Mouse (Mus musculus): Measurements from ENCODE around the gene Spon1. TPM values are rescaled to one million over a fixed set of nuclear protein-coding genes. Genes with fewer than 3 reads are reported as not detected.

The Spon1 gene
- polyA plus RNA-seq, 1 experiment from 2014 or later: 30.5 TPM

- H3K4me2 ChIP-seq (ENCODE audit: low read depth, low read length): no peak overlapping the region
- no peak overlapping the region for H3K4me3 ChIP-seq (ENCODE audit: low read depth, low read length)
- no peak overlapping the region for H3K9ac ChIP-seq (ENCODE audit: low read depth, low read length)
- WGBS: 25% methylated on average over 12 of the region's 12 CpGs
- H3K9me3 ChIP-seq (ENCODE audit: control insufficient read depth, low read length): no peaks in the 10 kb centered on the region
- H3K27me3 ChIP-seq (replicated peaks; ENCODE audit: control insufficient read depth, insufficient read depth, low read length): no peaks in the 10 kb centered on the region
- ATAC-seq (ENCODE audit: low read depth): peak; percentile 74; the same call in 1 of the 2 replicates
- no peaks in the 10 kb centered on the region for H3K36me3 ChIP-seq (ENCODE audit: control insufficient read depth, insufficient read depth, low read length)
- no peak for DNase-seq (ENCODE audit: low spot score)
- no peaks in the 10 kb centered on the region for H3K4me1 ChIP-seq (ENCODE audit: control insufficient read depth, insufficient read depth, low read length)
- no peak overlapping the region for H3K27ac ChIP-seq (replicated peaks; ENCODE audit: low read depth, low read length)
Measured at GRCm38 (mm10) chr7:113909161-113909825, 143.5 kb downstream of the Spon1 start.

DNA sequence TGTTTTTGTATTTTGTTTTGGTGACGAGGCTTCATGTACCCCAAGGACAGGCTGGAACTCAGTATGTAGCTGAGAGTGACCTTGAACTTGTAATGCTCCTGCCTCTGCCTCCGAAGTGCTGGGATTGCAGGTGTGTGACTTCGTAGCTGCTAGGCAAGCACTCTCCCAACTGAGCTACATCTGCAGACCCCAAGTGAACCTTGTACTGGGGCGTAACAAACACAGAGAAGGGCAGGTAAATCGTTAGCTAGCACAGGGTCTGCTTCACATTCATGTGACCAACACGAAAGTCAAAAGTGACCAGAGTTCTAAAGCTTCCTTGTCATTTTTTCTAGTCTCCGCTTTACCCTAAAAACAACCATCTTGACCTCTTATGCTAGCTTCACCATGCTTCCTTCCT, 145.1 kb downstream of the Spon1 start:
- Histone ChIP-seq H3K9ac (ENCODE audit: low read depth, low read length) (no peak overlapping the region), H3K27me3 (replicated peaks; ENCODE audit: control insufficient read depth, insufficient read depth, low read length) (no peaks in the 10 kb centered on the region), H3K36me3 (ENCODE audit: control insufficient read depth, insufficient read depth, low read length) (no peaks in the 10 kb centered on the region), H3K4me3 (ENCODE audit: low read depth, low read length) (no peak overlapping the region), H3K4me2 (ENCODE audit: low read depth, low read length) (no peak overlapping the region), H3K9me3 (ENCODE audit: control insufficient read depth, low read length) (no peaks in the 10 kb centered on the region), H3K27ac (replicated peaks; ENCODE audit: low read depth, low read length) (no peak overlapping the region), H3K4me1 (ENCODE audit: control insufficient read depth, insufficient read depth, low read length) (no peaks in the 10 kb centered on the region)
- DNase-seq (ENCODE audit: low spot score): no peak
- no peak for ATAC-seq (ENCODE audit: low read depth)
- 86% methylated on average over 7 of the region's 7 CpGs for WGBS

DNA sequence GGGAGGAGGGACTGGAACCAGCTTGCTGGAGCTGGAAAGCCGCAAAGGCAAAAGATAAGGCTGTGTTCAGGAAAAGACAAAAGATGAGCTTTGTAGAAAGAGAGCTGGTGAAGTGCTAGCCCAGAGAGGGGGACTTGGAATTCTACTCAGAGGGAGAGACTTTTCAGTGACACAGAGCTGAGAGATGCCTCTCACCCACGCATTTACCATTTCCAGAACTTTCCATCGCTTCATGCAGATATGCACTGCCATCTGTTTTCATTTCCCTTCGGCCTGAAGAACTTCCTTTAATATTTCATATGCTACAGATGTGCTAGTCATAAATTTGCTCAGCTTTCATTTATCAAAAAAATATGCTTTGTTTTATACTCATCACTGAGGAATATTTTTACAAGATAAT, 150.1 kb downstream of the Spon1 start:
- H3K9ac ChIP-seq (ENCODE audit: low read depth, low read length): no peak overlapping the region
- no peak for ATAC-seq (ENCODE audit: low read depth)
- no peak overlapping the region for H3K4me2 ChIP-seq (ENCODE audit: low read depth, low read length)
- no peaks in the 10 kb centered on the region for H3K36me3 ChIP-seq (ENCODE audit: control insufficient read depth, insufficient read depth, low read length)
- peak; percentile 61 for DNase-seq (ENCODE audit: low spot score)
- H3K4me1 ChIP-seq (ENCODE audit: control insufficient read depth, insufficient read depth, low read length): no peaks in the 10 kb centered on the region
- H3K27me3 ChIP-seq (replicated peaks; ENCODE audit: control insufficient read depth, insufficient read depth, low read length): no peaks in the 10 kb centered on the region
- H3K4me3 ChIP-seq (ENCODE audit: low read depth, low read length): no peak overlapping the region
- WGBS: 61% methylated on average over 4 of the region's 4 CpGs
- H3K27ac ChIP-seq (replicated peaks; ENCODE audit: low read depth, low read length): peak overlapping the region; percentile 48; the same call in 1 of the 2 replicates
- peaks cover 10% of the 10 kb centered on the region for H3K9me3 ChIP-seq (ENCODE audit: control insufficient read depth, low read length)

DNA sequence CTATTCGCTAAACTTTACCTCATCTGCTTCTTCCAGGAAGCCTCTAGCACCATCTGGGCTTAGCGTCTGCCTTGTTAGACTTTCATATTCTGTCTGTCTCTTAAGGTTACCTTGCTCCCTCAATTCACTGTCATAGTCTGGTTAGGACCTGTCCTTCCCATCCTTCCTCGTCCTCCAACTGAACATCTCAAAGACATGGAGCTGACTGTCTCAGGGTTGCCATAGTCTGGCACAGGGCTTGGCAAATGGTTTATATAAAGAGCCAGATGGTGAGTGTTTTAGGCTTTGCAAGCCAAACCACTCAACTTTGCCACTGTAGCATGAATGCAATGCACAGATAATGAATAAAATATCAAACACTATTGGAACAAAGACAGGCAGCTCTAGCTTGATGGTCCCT, 153.1 kb downstream of the Spon1 start:
- Histone ChIP-seq H3K27ac (replicated peaks; ENCODE audit: low read depth, low read length) (no peak overlapping the region), H3K36me3 (ENCODE audit: control insufficient read depth, insufficient read depth, low read length) (no peaks in the 10 kb centered on the region), H3K27me3 (replicated peaks; ENCODE audit: control insufficient read depth, insufficient read depth, low read length) (no peaks in the 10 kb centered on the region), H3K9ac (ENCODE audit: low read depth, low read length) (no peak overlapping the region), H3K4me3 (ENCODE audit: low read depth, low read length) (no peak overlapping the region), H3K9me3 (ENCODE audit: control insufficient read depth, low read length) (peaks cover 10% of the 10 kb centered on the region), H3K4me1 (ENCODE audit: control insufficient read depth, insufficient read depth, low read length) (no peaks in the 10 kb centered on the region), H3K4me2 (ENCODE audit: low read depth, low read length) (no peak overlapping the region)
- DNase-seq (ENCODE audit: low spot score) (no peak), ATAC-seq (ENCODE audit: low read depth) (no peak)
- 86% methylated on average over 3 of the region's 3 CpGs for WGBS

- Histone ChIP-seq H3K27ac (replicated peaks; ENCODE audit: low read depth, low read length) (no peak overlapping the region), H3K27me3 (replicated peaks; ENCODE audit: control insufficient read depth, insufficient read depth, low read length) (no peaks in the 10 kb centered on the region), H3K4me3 (ENCODE audit: low read depth, low read length) (no peak overlapping the region), H3K4me2 (ENCODE audit: low read depth, low read length) (no peak overlapping the region), H3K9ac (ENCODE audit: low read depth, low read length) (no peak overlapping the region), H3K9me3 (ENCODE audit: control insufficient read depth, low read length) (peaks cover 10% of the 10 kb centered on the region), H3K36me3 (ENCODE audit: control insufficient read depth, insufficient read depth, low read length) (no peaks in the 10 kb centered on the region), H3K4me1 (ENCODE audit: control insufficient read depth, insufficient read depth, low read length) (no peaks in the 10 kb centered on the region)
- no peak for DNase-seq (ENCODE audit: low spot score)
- WGBS: 76% methylated on average over 4 of the region's 4 CpGs
- ATAC-seq (ENCODE audit: low read depth): no peak
Measured at GRCm38 (mm10) chr7:113919505-113919904, 153.7 kb downstream of the Spon1 start.

- no peaks in the 10 kb centered on the region for H3K27me3 ChIP-seq (replicated peaks; ENCODE audit: control insufficient read depth, insufficient read depth, low read length)
- no peak for DNase-seq (ENCODE audit: low spot score)
Measured at GRCm38 (mm10) chr7:113920056-113920455, 154.3 kb downstream of the Spon1 start.

GRCm38 (mm10) chr7:113924561-113924960, 158.8 kb downstream of the Spon1 start:
- 72% methylated on average over 6 of the region's 6 CpGs for WGBS
- Histone ChIP-seq H3K4me2 (ENCODE audit: low read depth, low read length) (no peak overlapping the region), H3K9me3 (ENCODE audit: control insufficient read depth, low read length) (no peaks in the 10 kb centered on the region), H3K36me3 (ENCODE audit: control insufficient read depth, insufficient read depth, low read length) (no peaks in the 10 kb centered on the region), H3K4me3 (ENCODE audit: low read depth, low read length) (no peak overlapping the region), H3K27ac (replicated peaks; ENCODE audit: low read depth, low read length) (no peak overlapping the region), H3K9ac (ENCODE audit: low read depth, low read length) (no peak overlapping the region), H3K4me1 (ENCODE audit: control insufficient read depth, insufficient read depth, low read length) (no peaks in the 10 kb centered on the region), H3K27me3 (replicated peaks; ENCODE audit: control insufficient read depth, insufficient read depth, low read length) (no peaks in the 10 kb centered on the region)
- ATAC-seq (ENCODE audit: low read depth) (no peak), DNase-seq (ENCODE audit: low spot score) (no peak)

More at GRCm38 (mm10) chr7:113920056-113920455, 154.3 kb downstream of the Spon1 start:
- Histone ChIP-seq H3K4me3 (ENCODE audit: low read depth, low read length) (no peak overlapping the region), H3K27ac (replicated peaks; ENCODE audit: low read depth, low read length) (no peak overlapping the region), H3K4me2 (ENCODE audit: low read depth, low read length) (no peak overlapping the region), H3K9ac (ENCODE audit: low read depth, low read length) (no peak overlapping the region), H3K36me3 (ENCODE audit: control insufficient read depth, insufficient read depth, low read length) (no peaks in the 10 kb centered on the region), H3K9me3 (ENCODE audit: control insufficient read depth, low read length) (peaks cover 10% of the 10 kb centered on the region), H3K4me1 (ENCODE audit: control insufficient read depth, insufficient read depth, low read length) (no peaks in the 10 kb centered on the region)
- WGBS: 86% methylated on average over 2 of the region's 2 CpGs
- ATAC-seq (ENCODE audit: low read depth): no peak

DNA sequence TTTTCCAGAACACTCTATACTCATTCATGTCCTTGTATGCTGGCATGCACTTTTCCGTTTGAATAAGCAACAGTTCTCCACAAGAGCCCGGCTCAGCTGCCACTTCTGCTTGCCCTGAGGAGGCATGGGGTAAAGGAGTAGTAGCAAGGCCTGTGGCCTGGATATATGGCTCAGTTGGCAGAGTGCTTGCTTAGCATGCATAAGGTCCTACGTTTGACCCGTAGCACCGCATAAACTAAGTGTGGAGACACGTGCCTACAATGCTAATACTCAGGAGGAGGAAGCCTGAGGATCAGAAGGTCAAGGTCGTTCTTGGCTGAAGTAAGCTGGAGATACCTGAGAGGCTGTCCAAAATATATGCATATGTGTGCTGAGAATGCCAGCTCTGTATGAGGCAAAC, 185.1 kb downstream of the Spon1 start:
- DNase-seq (ENCODE audit: low spot score): no peak
- 68% methylated on average over 7 of the region's 7 CpGs for WGBS
- Histone ChIP-seq H3K36me3 (ENCODE audit: control insufficient read depth, insufficient read depth, low read length) (no peaks in the 10 kb centered on the region), H3K9ac (ENCODE audit: low read depth, low read length) (no peak overlapping the region), H3K27me3 (replicated peaks; ENCODE audit: control insufficient read depth, insufficient read depth, low read length) (no peaks in the 10 kb centered on the region), H3K27ac (replicated peaks; ENCODE audit: low read depth, low read length) (no peak overlapping the region), H3K4me3 (ENCODE audit: low read depth, low read length) (no peak overlapping the region), H3K4me1 (ENCODE audit: control insufficient read depth, insufficient read depth, low read length) (no peaks in the 10 kb centered on the region; the same call in 1 of the 2 replicates), H3K4me2 (ENCODE audit: low read depth, low read length) (no peak overlapping the region), H3K9me3 (ENCODE audit: control insufficient read depth, low read length) (no peaks in the 10 kb centered on the region)
- no peak for ATAC-seq (ENCODE audit: low read depth)

- H3K4me3 ChIP-seq (ENCODE audit: low read depth, low read length): no peak overlapping the region
- 81% methylated on average over 2 of the region's 2 CpGs for WGBS
- ATAC-seq (ENCODE audit: low read depth) (no peak), DNase-seq (ENCODE audit: low spot score) (no peak)
- no peak overlapping the region for H3K27ac ChIP-seq (replicated peaks; ENCODE audit: low read depth, low read length)
- H3K4me1 ChIP-seq (ENCODE audit: control insufficient read depth, insufficient read depth, low read length): no peaks in the 10 kb centered on the region
- H3K9me3 ChIP-seq (ENCODE audit: control insufficient read depth, low read length): no peaks in the 10 kb centered on the region
- no peaks in the 10 kb centered on the region for H3K36me3 ChIP-seq (ENCODE audit: control insufficient read depth, insufficient read depth, low read length)
- no peak overlapping the region for H3K4me2 ChIP-seq (ENCODE audit: low read depth, low read length)
- H3K27me3 ChIP-seq (replicated peaks; ENCODE audit: control insufficient read depth, insufficient read depth, low read length): no peaks in the 10 kb centered on the region
- no peak overlapping the region for H3K9ac ChIP-seq (ENCODE audit: low read depth, low read length)
Measured at GRCm38 (mm10) chr7:113955431-113955830, 189.6 kb downstream of the Spon1 start.
